Mouse (Mus musculus) testis, adult 2 months (tissue): ENCODE results near the gene Hist1h2bf.

Experiments
- CTCF ChIP-seq: fragments of 200-500 bp; IDR thresholded peaks from 2 replicates; pipeline ENCODE4 v1.5.1; 2012; ENCODE audit warnings: low read depth, mild to moderate bottlenecking, inconsistent platforms, low read length, moderate library complexity; ENCODE audit not compliant: control insufficient read depth, insufficient read depth, insufficient replicate concordance
- POLR2A ChIP-seq: fragments of 200-500 bp; IDR thresholded peaks from 2 replicates; pipeline ENCODE4 v1.6.1; 2012; ENCODE audit warnings: low read depth, mild to moderate bottlenecking, inconsistent platforms, low read length, moderate library complexity; ENCODE audit not compliant: control insufficient read depth

- TF ChIP-seq CTCF (no peak), POLR2A (no peak)
Observed at GRCm38 (mm10) chr13:23593051-23593770, 19.2 kb upstream of the Hist1h2bf start.
